Mouse (Mus musculus): Measurements from ENCODE around the gene Znrf2. TPM values are rescaled to one million over a fixed set of nuclear protein-coding genes. Genes with fewer than 3 reads are reported as not detected.

The Znrf2 gene
- polyA plus RNA-seq, 1 experiment from 2014 or later = 2.9 TPM

DNA sequence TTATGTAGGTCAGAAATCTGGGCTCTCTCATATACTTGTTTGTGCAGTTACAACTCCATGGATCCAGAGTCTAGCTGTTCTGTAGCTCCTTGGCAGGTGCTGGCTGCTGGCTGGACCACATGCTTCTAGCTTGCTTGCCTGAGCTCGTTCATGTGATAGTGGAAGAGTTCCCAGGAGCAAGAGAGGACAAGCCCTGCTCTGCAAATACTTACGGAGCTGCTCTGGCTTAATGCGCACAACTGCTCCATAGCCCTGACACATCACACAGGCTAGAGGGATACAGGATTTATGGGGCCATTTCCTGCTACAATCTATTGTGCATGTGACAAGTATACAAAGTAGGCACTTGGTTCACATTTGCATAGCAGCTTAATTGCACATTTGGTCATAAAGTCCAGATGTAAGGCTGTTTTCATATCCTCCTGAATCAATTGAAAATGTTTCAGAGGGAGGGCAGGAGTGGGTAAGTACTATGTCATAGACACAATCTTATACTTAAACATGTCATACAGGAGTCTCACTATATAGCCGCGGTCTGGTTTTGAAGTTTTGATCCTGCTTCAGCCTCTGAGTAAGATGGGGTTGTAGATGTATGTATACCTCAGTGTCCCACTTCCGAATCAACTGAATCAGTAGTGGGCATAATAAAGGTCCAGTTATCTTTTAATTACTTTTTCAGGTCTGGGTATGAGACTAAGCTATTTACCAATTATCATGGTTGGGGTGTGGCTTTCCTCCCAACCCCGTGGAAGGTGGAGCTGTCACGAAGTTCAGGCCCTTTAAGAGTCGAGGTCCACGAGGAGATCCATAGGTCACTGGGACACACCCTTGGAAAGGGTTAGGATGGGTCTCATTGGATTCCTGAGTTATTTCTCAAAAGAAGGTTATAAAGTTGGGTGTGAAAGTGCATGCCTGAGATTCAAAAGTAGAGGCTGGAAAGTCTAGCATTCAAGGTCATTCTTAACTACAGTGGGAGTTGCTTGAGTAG, 89.6 kb downstream of the Znrf2 start:
- H3K27me3 ChIP-seq (ENCODE audit: control insufficient read depth, insufficient read depth, low read length) = no peaks in the 10 kb centered on the region
- ATAC-seq (ENCODE audit: low FRiP score) (no peak), DNase-seq (ENCODE audit: low spot score, missing footprints) (no peak)
- H3K4me3 ChIP-seq (ENCODE audit: low read depth, low read length) = no peak overlapping the region
- H3K9ac ChIP-seq (ENCODE audit: low read length) = no peak overlapping the region
- no peaks in the 10 kb centered on the region for H3K36me3 ChIP-seq (ENCODE audit: control insufficient read depth, insufficient read depth, low read length)
- 90% methylated on average over 10 of the region's 10 CpGs for WGBS
- no peaks in the 10 kb centered on the region for H3K4me1 ChIP-seq (ENCODE audit: control insufficient read depth, insufficient read depth, low read length)
- no peak overlapping the region for H3K4me2 ChIP-seq
- no peaks in the 10 kb centered on the region for H3K9me3 ChIP-seq (ENCODE audit: control insufficient read depth, low read length)
- H3K27ac ChIP-seq (ENCODE audit: low read depth, low read length) = no peak overlapping the region

DNA sequence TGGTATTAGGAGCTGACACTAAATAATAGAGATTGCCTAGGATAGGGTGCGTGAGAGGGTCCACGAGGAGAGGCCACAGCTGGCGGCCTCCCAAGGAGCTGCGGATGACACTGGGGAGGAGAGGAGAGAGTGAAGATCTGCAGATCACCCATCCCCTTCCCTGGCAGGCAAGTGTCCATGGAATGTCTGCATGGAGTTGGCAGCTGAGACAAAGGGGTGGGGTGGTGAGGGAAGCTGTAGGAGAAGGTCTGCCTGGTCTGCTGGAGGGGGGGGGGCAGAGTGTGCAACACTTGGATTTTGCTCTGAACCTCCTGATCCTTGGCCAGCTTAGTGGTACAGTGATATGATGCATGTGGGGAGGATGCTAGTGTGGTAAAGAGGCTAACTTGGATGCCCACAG, 98.3 kb downstream of the Znrf2 start:
- ATAC-seq (ENCODE audit: low FRiP score) = no peak
- H3K4me2 ChIP-seq = no peak overlapping the region
- no peaks in the 10 kb centered on the region for H3K4me1 ChIP-seq (ENCODE audit: control insufficient read depth, insufficient read depth, low read length)
- no peaks in the 10 kb centered on the region for H3K9me3 ChIP-seq (ENCODE audit: control insufficient read depth, low read length)
- WGBS = 89% methylated on average over 4 of the region's 4 CpGs
- H3K27me3 ChIP-seq (ENCODE audit: control insufficient read depth, insufficient read depth, low read length) = no peaks in the 10 kb centered on the region
- no peak overlapping the region for H3K9ac ChIP-seq (ENCODE audit: low read length)
- H3K4me3 ChIP-seq (ENCODE audit: low read depth, low read length) = no peak overlapping the region
- H3K36me3 ChIP-seq (ENCODE audit: control insufficient read depth, insufficient read depth, low read length) = no peaks in the 10 kb centered on the region
- DNase-seq (ENCODE audit: low spot score, missing footprints) = no peak
- no peak overlapping the region for H3K27ac ChIP-seq (ENCODE audit: low read depth, low read length)

DNA sequence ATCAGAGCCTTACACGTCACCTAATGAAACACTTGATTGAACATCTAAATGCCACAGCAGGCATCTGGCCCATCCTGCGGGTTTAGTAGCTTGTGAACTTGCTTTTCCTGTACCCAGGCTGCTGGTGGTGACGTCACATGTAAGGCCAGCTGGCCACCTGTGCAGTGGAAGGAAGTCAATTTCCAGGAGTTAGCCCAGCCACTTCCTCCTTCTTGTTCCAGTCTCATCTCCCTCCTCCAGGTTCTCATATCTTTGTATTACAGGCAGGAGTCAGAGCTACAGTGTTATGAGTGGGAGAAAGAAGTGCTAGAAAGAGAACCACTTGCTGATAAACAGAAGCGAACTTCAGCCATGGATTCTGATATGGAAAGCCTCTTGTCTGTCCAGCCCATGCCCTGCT, 99.4 kb downstream of the Znrf2 start:
- Histone ChIP-seq H3K4me1 (ENCODE audit: control insufficient read depth, insufficient read depth, low read length) (no peaks in the 10 kb centered on the region), H3K4me3 (ENCODE audit: low read depth, low read length) (no peak overlapping the region), H3K9ac (ENCODE audit: low read length) (no peak overlapping the region), H3K27ac (ENCODE audit: low read depth, low read length) (no peak overlapping the region), H3K27me3 (ENCODE audit: control insufficient read depth, insufficient read depth, low read length) (no peaks in the 10 kb centered on the region), H3K9me3 (ENCODE audit: control insufficient read depth, low read length) (no peaks in the 10 kb centered on the region), H3K36me3 (ENCODE audit: control insufficient read depth, insufficient read depth, low read length) (no peaks in the 10 kb centered on the region), H3K4me2 (no peak overlapping the region)
- DNase-seq (ENCODE audit: low spot score, missing footprints) (no peak), ATAC-seq (ENCODE audit: low FRiP score) (no peak)
- 77% methylated on average over 4 of the region's 4 CpGs for WGBS

GRCm38 (mm10) chr6:54916941-54917340, 100.2 kb downstream of the Znrf2 start:
- Histone ChIP-seq H3K36me3 (ENCODE audit: control insufficient read depth, insufficient read depth, low read length) (no peaks in the 10 kb centered on the region), H3K9me3 (ENCODE audit: control insufficient read depth, low read length) (no peaks in the 10 kb centered on the region), H3K4me3 (ENCODE audit: low read depth, low read length) (no peak overlapping the region), H3K9ac (ENCODE audit: low read length) (no peak overlapping the region), H3K4me2 (no peak overlapping the region), H3K4me1 (ENCODE audit: control insufficient read depth, insufficient read depth, low read length) (no peaks in the 10 kb centered on the region), H3K27ac (ENCODE audit: low read depth, low read length) (no peak overlapping the region), H3K27me3 (ENCODE audit: control insufficient read depth, insufficient read depth, low read length) (no peaks in the 10 kb centered on the region)
- DNase-seq (ENCODE audit: low spot score, missing footprints) (no peak), ATAC-seq (ENCODE audit: low FRiP score) (no peak)
- 75% methylated on average over 4 of the region's 4 CpGs for WGBS

GRCm38 (mm10) chr6:54917523-54917922, 100.8 kb downstream of the Znrf2 start:
- 48% methylated on average over 4 of the region's 4 CpGs for WGBS
- H3K4me3 ChIP-seq (ENCODE audit: low read depth, low read length) = no peak overlapping the region
- no peak for ATAC-seq (ENCODE audit: low FRiP score)
- no peak overlapping the region for H3K4me2 ChIP-seq
- H3K4me1 ChIP-seq (ENCODE audit: control insufficient read depth, insufficient read depth, low read length) = no peaks in the 10 kb centered on the region
- H3K27ac ChIP-seq (ENCODE audit: low read depth, low read length) = no peak overlapping the region
- no peaks in the 10 kb centered on the region for H3K9me3 ChIP-seq (ENCODE audit: control insufficient read depth, low read length)
- DNase-seq (ENCODE audit: low spot score, missing footprints) = no peak
- H3K9ac ChIP-seq (ENCODE audit: low read length) = no peak overlapping the region
- no peaks in the 10 kb centered on the region for H3K36me3 ChIP-seq (ENCODE audit: control insufficient read depth, insufficient read depth, low read length)
- H3K27me3 ChIP-seq (ENCODE audit: control insufficient read depth, insufficient read depth, low read length) = no peaks in the 10 kb centered on the region

DNA sequence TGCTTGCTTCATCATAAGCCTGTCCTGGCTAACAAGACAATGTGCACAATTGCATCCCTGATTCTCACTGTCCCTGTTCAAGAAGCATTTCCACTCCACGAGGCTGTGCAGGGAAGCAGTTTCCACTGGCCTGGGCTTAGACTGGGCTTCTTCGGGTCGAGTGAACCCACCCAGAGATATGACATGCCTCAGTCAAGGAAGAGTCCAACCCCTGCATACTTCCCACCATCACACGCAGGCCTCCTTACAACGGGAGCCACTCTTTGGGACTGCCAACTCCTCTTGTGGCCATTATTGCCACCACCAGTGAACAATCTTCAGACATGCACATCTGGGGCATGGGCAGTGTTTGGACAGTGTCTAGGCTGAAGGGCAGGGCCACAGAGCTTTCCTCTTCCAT, 101.8 kb downstream of the Znrf2 start:
- H3K9me3 ChIP-seq (ENCODE audit: control insufficient read depth, low read length) = no peaks in the 10 kb centered on the region
- H3K4me1 ChIP-seq (ENCODE audit: control insufficient read depth, insufficient read depth, low read length) = no peaks in the 10 kb centered on the region
- no peaks in the 10 kb centered on the region for H3K36me3 ChIP-seq (ENCODE audit: control insufficient read depth, insufficient read depth, low read length)
- H3K27me3 ChIP-seq (ENCODE audit: control insufficient read depth, insufficient read depth, low read length) = no peaks in the 10 kb centered on the region
- no peak for DNase-seq (ENCODE audit: low spot score, missing footprints)
- no peak overlapping the region for H3K27ac ChIP-seq (ENCODE audit: low read depth, low read length)
- H3K4me2 ChIP-seq = no peak overlapping the region
- no peak overlapping the region for H3K4me3 ChIP-seq (ENCODE audit: low read depth, low read length)
- 92% methylated on average over 5 of the region's 5 CpGs for WGBS
- ATAC-seq (ENCODE audit: low FRiP score) = no peak
- no peak overlapping the region for H3K9ac ChIP-seq (ENCODE audit: low read length)

GRCm38 (mm10) chr6:54924538-54924937, 107.8 kb downstream of the Znrf2 start:
- DNase-seq (ENCODE audit: low spot score, missing footprints) (no peak), ATAC-seq (ENCODE audit: low FRiP score) (no peak)
- Histone ChIP-seq H3K9ac (ENCODE audit: low read length) (no peak overlapping the region), H3K9me3 (ENCODE audit: control insufficient read depth, low read length) (no peaks in the 10 kb centered on the region), H3K4me3 (ENCODE audit: low read depth, low read length) (no peak overlapping the region), H3K4me2 (no peak overlapping the region), H3K36me3 (ENCODE audit: control insufficient read depth, insufficient read depth, low read length) (no peaks in the 10 kb centered on the region), H3K4me1 (ENCODE audit: control insufficient read depth, insufficient read depth, low read length) (no peaks in the 10 kb centered on the region), H3K27me3 (ENCODE audit: control insufficient read depth, insufficient read depth, low read length) (no peaks in the 10 kb centered on the region), H3K27ac (ENCODE audit: low read depth, low read length) (no peak overlapping the region)
- 94% methylated on average over 16 of the region's 16 CpGs for WGBS

DNA sequence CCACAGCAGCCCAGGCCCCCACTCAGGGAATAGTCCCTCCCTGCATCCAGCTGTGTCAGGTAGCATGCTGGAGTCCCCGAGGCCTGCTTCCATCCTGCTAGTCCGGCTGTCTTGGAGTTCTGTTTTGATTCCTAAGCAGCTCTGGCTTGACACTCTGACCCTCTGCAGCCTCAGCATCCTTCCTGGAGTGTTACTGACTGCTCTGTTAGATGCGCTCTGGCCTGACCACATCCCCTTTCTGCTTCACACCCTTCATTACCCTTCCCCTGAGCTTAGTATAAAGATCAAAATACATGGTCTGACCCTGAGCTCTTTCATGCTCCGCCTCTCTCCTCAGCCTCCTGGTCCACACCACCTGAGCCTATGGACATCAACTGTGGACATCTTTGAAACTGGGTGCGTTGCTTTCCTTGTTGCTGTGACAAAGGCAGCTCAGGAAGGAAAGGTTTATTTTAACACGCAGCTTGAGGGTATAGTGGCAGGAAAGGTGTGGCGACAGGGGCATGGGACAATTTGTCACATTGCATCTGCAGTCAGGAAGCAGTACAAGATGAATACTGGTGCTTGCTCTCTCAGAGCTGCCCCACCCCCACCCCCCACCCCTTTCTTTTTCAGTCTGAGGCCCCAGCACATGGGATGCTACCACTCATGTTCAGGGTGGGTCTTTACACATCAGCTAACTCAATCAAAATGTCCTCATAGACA, 109.2 kb downstream of the Znrf2 start:
- H3K9me3 ChIP-seq (ENCODE audit: control insufficient read depth, low read length) = no peaks in the 10 kb centered on the region
- no peak overlapping the region for H3K4me3 ChIP-seq (ENCODE audit: low read depth, low read length)
- H3K4me1 ChIP-seq (ENCODE audit: control insufficient read depth, insufficient read depth, low read length) = no peaks in the 10 kb centered on the region
- ATAC-seq (ENCODE audit: low FRiP score) = no peak
- no peak overlapping the region for H3K9ac ChIP-seq (ENCODE audit: low read length)
- no peak for DNase-seq (ENCODE audit: low spot score, missing footprints)
- 68% methylated on average over 7 of the region's 7 CpGs for WGBS
- no peaks in the 10 kb centered on the region for H3K27me3 ChIP-seq (ENCODE audit: control insufficient read depth, insufficient read depth, low read length)
- H3K4me2 ChIP-seq = no peak overlapping the region
- H3K27ac ChIP-seq (ENCODE audit: low read depth, low read length) = no peak overlapping the region
- no peaks in the 10 kb centered on the region for H3K36me3 ChIP-seq (ENCODE audit: control insufficient read depth, insufficient read depth, low read length)

GRCm38 (mm10) chr6:54926899-54927298, 110.2 kb downstream of the Znrf2 start:
- no peaks in the 10 kb centered on the region for H3K4me1 ChIP-seq (ENCODE audit: control insufficient read depth, insufficient read depth, low read length)
- H3K27ac ChIP-seq (ENCODE audit: low read depth, low read length) = no peak overlapping the region
- H3K36me3 ChIP-seq (ENCODE audit: control insufficient read depth, insufficient read depth, low read length) = no peaks in the 10 kb centered on the region
- H3K9me3 ChIP-seq (ENCODE audit: control insufficient read depth, low read length) = no peaks in the 10 kb centered on the region
- no peak for ATAC-seq (ENCODE audit: low FRiP score)
- WGBS = 74% methylated on average over 2 of the region's 2 CpGs
- H3K27me3 ChIP-seq (ENCODE audit: control insufficient read depth, insufficient read depth, low read length) = no peaks in the 10 kb centered on the region
- no peak for DNase-seq (ENCODE audit: low spot score, missing footprints)
- no peak overlapping the region for H3K9ac ChIP-seq (ENCODE audit: low read length)
- no peak overlapping the region for H3K4me3 ChIP-seq (ENCODE audit: low read depth, low read length)
- H3K4me2 ChIP-seq = no peak overlapping the region
